Mouse (Mus musculus) liver, adult 2 months (tissue): ENCODE measurements around the gene Nek6. TPM values are rescaled to one million over a fixed set of nuclear protein-coding genes. Genes with fewer than 3 reads are reported as not detected.

Experiments used
- DNase-seq: peaks from one replicate; pipeline ENCODE4 v3.0.0-alpha.2; 2011; ENCODE audit warnings: low read depth, low spot score; ENCODE audit errors: extremely low read depth
- H3K27ac ChIP-seq: fragments of 200-500 bp; replicated peaks from 2 replicates; pipeline ENCODE4 v1.5.1; 2012; ENCODE audit warnings: low read depth, mild to moderate bottlenecking, control low read depth, inconsistent platforms, low read length; ENCODE audit not compliant: insufficient read depth
- H3K27me3 ChIP-seq: fragments of 200-500 bp; 2 replicates; pipeline ENCODE4 v1.6.1; 2012; ENCODE audit warnings: mild to moderate bottlenecking, moderate library complexity, low read length, inconsistent platforms; ENCODE audit not compliant: control insufficient read depth, insufficient read depth
- H3K36me3 ChIP-seq: fragments of 200-500 bp; 2 replicates; pipeline ENCODE4 v1.6.1; 2012; ENCODE audit warnings: low read length, inconsistent platforms; ENCODE audit not compliant: control insufficient read depth, insufficient read depth
- H3K4me1 ChIP-seq: fragments of 200-500 bp; 2 replicates; pipeline ENCODE4 v1.6.1; 2011; ENCODE audit warnings: low read length; ENCODE audit not compliant: control insufficient read depth, insufficient read depth
- H3K4me3 ChIP-seq: fragments of 200-500 bp; 2 replicates; pipeline ENCODE4 v1.5.1; 2011; ENCODE audit warnings: low read depth, mild to moderate bottlenecking, control low read depth, low read length, moderate library complexity; ENCODE audit not compliant: insufficient read depth
- H3K79me2 ChIP-seq: fragments of 200-500 bp; 2 replicates; pipeline ENCODE4 v1.6.1; 2012; ENCODE audit warnings: inconsistent platforms, mild to moderate bottlenecking, low read length, moderate library complexity; ENCODE audit not compliant: control insufficient read depth, insufficient read depth
- H3K9ac ChIP-seq: fragments of 200-500 bp; 2 replicates; pipeline ENCODE4 v1.6.1; 2012; ENCODE audit warnings: low read depth, mild to moderate bottlenecking, control low read depth, inconsistent platforms, low read length
- CTCF ChIP-seq: fragments of 200-500 bp; IDR thresholded peaks from 2 replicates; pipeline ENCODE4 v1.5.1; 2011; ENCODE audit warnings: low read depth, low read length, control low read depth
- POLR2A ChIP-seq: fragments of 200-500 bp; IDR thresholded peaks from 2 replicates; pipeline ENCODE4 v1.6.1; 2011; ENCODE audit warnings: low read length, control low read depth; ENCODE audit not compliant: insufficient read depth; ENCODE audit errors: extremely low read depth
- WGBS: fragments of 180-500 bp; shearing (Covaris S2); methylation state at CpG from one replicate; pipeline ENCODE4 v1.1.7; 2018; 5-methylcytosine and 5-hydroxymethylcytosine counted together
- polyA plus RNA-seq: library from polyadenylated mRNA; depleted of rRNA; stranded (reverse); fragments of >200 nt; gene quantifications from 2 replicates; pipeline ENCODE4 v1.2.3, GENCODE M21; 2012
- total RNA-seq: library from RNA; depleted of rRNA; stranded (reverse); fragments of >200 nt; gene quantifications from 2 replicates; pipeline ENCODE4 v1.2.3, GENCODE M21; 2014

Nek6 gene
- total and polyA plus RNA-seq, 2 experiments, result 13.6 to 58.8 TPM

- H3K27me3 ChIP-seq, result no peaks in the 10 kb centered on the region
- no peaks in the 10 kb centered on the region for H3K79me2 ChIP-seq
- H3K4me3 ChIP-seq, result no peak overlapping the region
- H3K36me3 ChIP-seq, result no peaks in the 10 kb centered on the region
- no peak for TF ChIP-seq CTCF
- TF ChIP-seq POLR2A, result no peak
- no peak overlapping the region for H3K9ac ChIP-seq
- 84% methylated on average over 11 of the region's 11 CpGs for WGBS
- peak overlapping the region; percentile 49; the same call in 1 of the 2 replicates for H3K27ac ChIP-seq
- no peak for DNase-seq
- peaks cover 18% of the 10 kb centered on the region for H3K4me1 ChIP-seq
These were observed 26.9 kb upstream of the Nek6 start for GRCm38 (mm10) chr2:38484556-38484955.

DNA sequence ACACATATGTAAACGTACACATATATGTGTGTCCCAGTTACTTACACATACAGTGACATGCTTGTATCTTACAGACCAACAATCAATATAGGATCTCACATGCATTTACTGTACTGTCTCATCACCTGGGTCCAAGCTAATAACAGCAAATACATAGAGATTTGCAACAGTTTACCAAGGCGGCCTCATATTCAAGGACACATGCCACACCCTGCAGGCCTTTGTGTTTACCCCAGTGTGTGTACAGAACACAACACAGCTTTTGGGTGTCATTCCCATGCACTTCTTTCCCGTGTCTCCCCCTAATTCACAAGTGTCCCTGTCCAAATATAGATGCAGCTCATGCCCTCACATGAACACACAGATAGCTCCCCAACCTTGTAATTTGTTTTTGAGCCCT, 26.0 kb upstream of the Nek6 start:
- no peak overlapping the region for H3K9ac ChIP-seq
- H3K27ac ChIP-seq, result peak overlapping the region; percentile 87
- no peaks in the 10 kb centered on the region for H3K36me3 ChIP-seq
- TF ChIP-seq POLR2A (no peak), CTCF (no peak)
- WGBS, result 34% methylated on average over 3 of the region's 3 CpGs
- DNase-seq, result no peak
- H3K4me3 ChIP-seq, result no peak overlapping the region
- H3K79me2 ChIP-seq, result no peaks in the 10 kb centered on the region
- peaks cover 18% of the 10 kb centered on the region for H3K4me1 ChIP-seq
- no peaks in the 10 kb centered on the region for H3K27me3 ChIP-seq

DNA sequence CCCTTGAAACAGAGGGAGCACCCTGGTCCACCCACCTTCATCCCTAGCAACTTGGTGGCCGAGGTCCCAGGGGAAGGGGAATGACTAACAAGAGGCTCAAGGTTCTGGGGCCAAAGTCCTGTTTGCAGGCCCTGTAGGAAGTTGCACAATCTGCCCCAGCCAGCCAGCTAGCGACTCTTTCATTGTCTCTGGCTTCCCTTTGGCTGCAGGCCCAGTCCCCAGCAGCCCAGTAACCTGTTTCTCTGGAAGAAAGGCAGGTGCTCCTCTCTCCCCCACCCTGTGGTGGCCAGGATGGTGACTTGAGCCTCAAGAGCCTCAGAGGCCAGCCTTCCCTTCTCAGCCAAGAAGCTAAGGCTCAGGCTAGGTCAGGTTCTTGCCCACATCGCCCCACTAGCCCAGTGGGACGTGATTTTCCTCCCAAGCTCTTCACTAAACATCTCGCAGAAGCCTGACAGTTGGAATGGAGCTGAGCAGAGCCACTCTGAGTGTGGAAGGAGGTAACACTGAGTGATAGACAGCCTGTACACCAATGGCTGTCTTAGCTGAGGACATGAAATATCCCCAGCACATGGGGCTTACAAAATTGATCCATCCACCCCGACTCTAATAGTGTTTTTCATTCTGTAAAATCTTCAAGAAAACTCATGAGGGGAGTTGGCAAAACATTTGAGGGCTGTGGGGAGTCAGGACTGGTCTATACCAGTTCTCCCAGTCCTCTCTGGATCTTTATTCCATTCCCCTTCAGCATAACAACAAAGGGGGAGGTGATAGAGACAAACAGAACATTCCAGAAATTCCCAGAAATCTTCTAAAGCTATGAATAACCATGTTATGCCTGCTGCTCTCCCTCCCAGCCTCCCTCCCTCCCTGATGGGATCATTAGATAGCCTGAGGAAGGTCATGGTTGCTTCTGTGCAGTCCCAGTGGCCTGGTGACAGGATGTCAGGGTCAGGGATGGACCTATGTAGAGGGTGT, 25.2 kb upstream of the Nek6 start:
- Histone ChIP-seq H3K4me1 (peaks cover 18% of the 10 kb centered on the region), H3K27ac (peak overlapping the region; percentile 87), H3K27me3 (no peaks in the 10 kb centered on the region), H3K9ac (0 out of 2 replicates have a peak overlapping the region, but pooled peaks have one; percentile 27), H3K36me3 (no peaks in the 10 kb centered on the region), H3K4me3 (no peak overlapping the region), H3K79me2 (no peaks in the 10 kb centered on the region)
- peak; percentile 95 for DNase-seq
- no peak for TF ChIP-seq CTCF
- no peak for TF ChIP-seq POLR2A
- 32% methylated on average over 6 of the region's 6 CpGs for WGBS

- H3K9ac ChIP-seq, result no peak overlapping the region
- DNase-seq, result no peak
These were observed 13.8 kb upstream of the Nek6 start for GRCm38 (mm10) chr2:38497594-38497993.

GRCm38 (mm10) chr2:38501606-38502005, 9.8 kb upstream of the Nek6 start:
- Histone ChIP-seq H3K27ac (no peak overlapping the region), H3K9ac (no peak overlapping the region), H3K27me3 (no peaks in the 10 kb centered on the region), H3K4me3 (no peak overlapping the region), H3K4me1 (peaks cover 15% of the 10 kb centered on the region), H3K36me3 (no peaks in the 10 kb centered on the region), H3K79me2 (no peaks in the 10 kb centered on the region)
- no peak for TF ChIP-seq CTCF
- no peak for TF ChIP-seq POLR2A
- DNase-seq, result no peak
- 92% methylated on average over 1 of the region's 1 CpGs for WGBS

More at GRCm38 (mm10) chr2:38497594-38497993, 13.8 kb upstream of the Nek6 start:
- no peak for TF ChIP-seq CTCF
- no peak for TF ChIP-seq POLR2A
- Histone ChIP-seq H3K4me3 (no peak overlapping the region), H3K27me3 (no peaks in the 10 kb centered on the region), H3K79me2 (no peaks in the 10 kb centered on the region), H3K27ac (no peak overlapping the region), H3K4me1 (peaks cover 7% of the 10 kb centered on the region; the same call in 1 of the 2 replicates), H3K36me3 (no peaks in the 10 kb centered on the region)

GRCm38 (mm10) chr2:38502123-38502522, 9.3 kb upstream of the Nek6 start:
- TF ChIP-seq POLR2A, result no peak
- WGBS, result 50% methylated on average over 6 of the region's 6 CpGs
- Histone ChIP-seq H3K79me2 (no peaks in the 10 kb centered on the region), H3K9ac (no peak overlapping the region), H3K4me3 (no peak overlapping the region), H3K27ac (peak overlapping the region; percentile 40), H3K36me3 (no peaks in the 10 kb centered on the region), H3K27me3 (no peaks in the 10 kb centered on the region), H3K4me1 (peaks cover 15% of the 10 kb centered on the region)
- peak; percentile 49 for DNase-seq
